21 mouse cellular contexts compared by ENCODE assay signal in the genomic region with DNA sequence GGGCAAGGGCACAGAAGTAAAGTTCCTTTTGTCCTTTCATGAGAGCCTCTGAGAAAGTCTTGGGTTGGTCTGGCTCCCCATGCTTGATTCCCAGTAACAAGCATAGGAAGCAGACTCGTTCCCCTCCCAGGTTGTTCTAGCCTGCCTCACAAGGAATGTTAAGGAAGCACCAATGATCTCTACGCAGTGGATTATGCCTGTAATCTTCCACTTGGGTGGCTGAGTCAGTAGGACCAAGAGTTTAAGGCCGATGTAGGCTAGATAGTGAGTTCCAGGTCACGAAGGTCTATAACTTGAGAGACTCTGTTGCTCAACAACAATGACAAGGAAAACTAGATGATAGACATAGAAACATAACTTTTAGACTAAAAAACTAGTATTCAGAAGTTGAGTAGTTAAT. TPM values are rescaled to one million over a fixed set of nuclear protein-coding genes. Genes with fewer than 3 reads are reported as not detected.
DNase-seq lines count a peak whose midpoint lies in the region; ATAC-seq lines count a peak whose summit lies in the region.
"Had no signal": no experiment of that assay in that cellular context is flagged by ENCODE, and none has a peak within 500 bp of the region (broad histone marks: within the 10 kb centered on the region; RNA-seq: fewer than 3 reads in every experiment).

No protein-coding gene starts in this region.

- no peak overlapping the region for H3K27ac ChIP-seq in intestine, embryonic 16.5 days (ENCODE audit: low read length)
- no peak overlapping the region for H3K27ac ChIP-seq in intestine, embryonic 15.5 days
- H3K27ac ChIP-seq: embryonic facial prominence, embryonic 13.5 days; embryonic facial prominence, embryonic 15.5 days; forebrain, embryonic 10.5 days; forebrain, embryonic 12.5 days had no signal

- 77% methylated on average over 4 of the region's 4 CpGs for WGBS in intestine, embryonic 16.5 days
- WGBS in intestine, embryonic 15.5 days = 78% methylated on average over 4 of the region's 4 CpGs

- H3K9me3 ChIP-seq in intestine, embryonic 16.5 days (ENCODE audit: control insufficient read depth, low read length) = no peaks in the 10 kb centered on the region
- H3K9me3 ChIP-seq in intestine, embryonic 15.5 days = no peaks in the 10 kb centered on the region
- H3K9me3 ChIP-seq: embryonic facial prominence, embryonic 13.5 days; embryonic facial prominence, embryonic 15.5 days; forebrain, embryonic 10.5 days; forebrain, embryonic 12.5 days had no signal

- peak; percentile 67 for ATAC-seq in intestine, embryonic 16.5 days
- no peak; the same call in 1 of the 2 replicates for ATAC-seq in intestine, embryonic 15.5 days
- ATAC-seq: forebrain, embryonic 14.5 days; forebrain, embryonic 16.5 days had no signal

- peak; percentile 14 for DNase-seq in adrenal gland, adult 8-10 months
- DNase-seq in adrenal gland, postnatal 4 days (ENCODE audit: low spot score in 2 of 2) = no peak
- DNase-seq in yolk sac, embryonic 10.5 days (ENCODE audit: low spot score) = peak; percentile 37
- DNase-seq in thymus, postnatal 4 days = no peak
- DNase-seq: cerebellum, adult 11 months; cerebellum, adult 18-20 months; cerebellum, adult 8-10 months; cerebellum, adult 9-11 months; cerebellum, postnatal 14 days; cerebellum, postnatal 36 days; embryo, embryonic 11 days had no signal

- no peak overlapping the region for H3K4me2 ChIP-seq in intestine, embryonic 16.5 days (ENCODE audit: low read depth, low read length)
- H3K4me2 ChIP-seq in intestine, embryonic 15.5 days (replicated peaks) = no peak overlapping the region
- H3K4me2 ChIP-seq: embryonic facial prominence, embryonic 13.5 days; embryonic facial prominence, embryonic 15.5 days; forebrain, embryonic 12.5 days had no signal

- no peaks in the 10 kb centered on the region for H3K4me1 ChIP-seq in intestine, embryonic 16.5 days (ENCODE audit: control insufficient read depth, insufficient read depth, low read length)
- no peaks in the 10 kb centered on the region for H3K4me1 ChIP-seq in intestine, embryonic 15.5 days (replicated peaks)
- H3K4me1 ChIP-seq: embryonic facial prominence, embryonic 15.5 days; forebrain, embryonic 10.5 days; forebrain, embryonic 12.5 days had no signal

- H3K4me3 ChIP-seq in intestine, embryonic 16.5 days (ENCODE audit: low read length) = no peak overlapping the region
- no peak overlapping the region for H3K4me3 ChIP-seq in intestine, embryonic 15.5 days (replicated peaks)
- H3K4me3 ChIP-seq: embryonic facial prominence, embryonic 13.5 days; embryonic facial prominence, embryonic 15.5 days; erythroblast, embryonic 14.5 days; forebrain, embryonic 10.5 days; forebrain, embryonic 12.5 days had no signal

- H3K9ac ChIP-seq in intestine, embryonic 16.5 days (ENCODE audit: low read depth, low read length) = no peak overlapping the region
- no peak overlapping the region for H3K9ac ChIP-seq in intestine, embryonic 15.5 days
- H3K9ac ChIP-seq: embryonic facial prominence, embryonic 13.5 days; embryonic facial prominence, embryonic 15.5 days; forebrain, embryonic 12.5 days had no signal

- H3K36me3 ChIP-seq in intestine, embryonic 16.5 days (ENCODE audit: control insufficient read depth, insufficient read depth, low read length) = no peaks in the 10 kb centered on the region
- H3K36me3 ChIP-seq in intestine, embryonic 15.5 days = no peaks in the 10 kb centered on the region
- H3K36me3 ChIP-seq: embryonic facial prominence, embryonic 13.5 days; embryonic facial prominence, embryonic 15.5 days; forebrain, embryonic 10.5 days; forebrain, embryonic 12.5 days had no signal

- no peaks in the 10 kb centered on the region for H3K27me3 ChIP-seq in intestine, embryonic 16.5 days (replicated peaks; ENCODE audit: control insufficient read depth, insufficient read depth, low read length)
- no peaks in the 10 kb centered on the region for H3K27me3 ChIP-seq in intestine, embryonic 15.5 days (replicated peaks)
- H3K27me3 ChIP-seq: embryonic facial prominence, embryonic 15.5 days; forebrain, embryonic 12.5 days had no signal

RNA-seq across cellular contexts. Expression of a gene that starts 9.8 kb away (rescaled TPM):
- total RNA-seq in adrenal gland, adult 8-10 months (2022) = 1 to 10 TPM in 1 of 4 experiments, under 1 TPM in 3; 0.59 to 2.6 (median 0.85) TPM
- 1 to 10 TPM; 1.2 to 2.2 TPM for total RNA-seq in adrenal gland, postnatal 4 days (2021)
- polyA plus RNA-seq in intestine, embryonic 16.5 days (2015; fragmentation: Nextera tagmentation; extraction: Ambion mirVana) = 2.1 and 2.7 TPM in 2 replicates
- polyA plus RNA-seq in intestine, embryonic 15.5 days (2015; fragmentation: Nextera tagmentation; extraction: Ambion mirVana) = 2.5 and 2.7 TPM in 2 replicates
- total RNA-seq: MEL had no signal

Comparison
In these comparisons a context has a peak if more than half of its experiments do, and no peak if none do; other contexts are left out.
1. DNase-seq: peak in adrenal gland, adult 8-10 months (single experiment) and yolk sac, embryonic 10.5 days (single experiment); none in adrenal gland, postnatal 4 days (0 of 2) and thymus, postnatal 4 days (single experiment).